ENCODE assay signal across 19 mouse cellular contexts in the genomic region with DNA sequence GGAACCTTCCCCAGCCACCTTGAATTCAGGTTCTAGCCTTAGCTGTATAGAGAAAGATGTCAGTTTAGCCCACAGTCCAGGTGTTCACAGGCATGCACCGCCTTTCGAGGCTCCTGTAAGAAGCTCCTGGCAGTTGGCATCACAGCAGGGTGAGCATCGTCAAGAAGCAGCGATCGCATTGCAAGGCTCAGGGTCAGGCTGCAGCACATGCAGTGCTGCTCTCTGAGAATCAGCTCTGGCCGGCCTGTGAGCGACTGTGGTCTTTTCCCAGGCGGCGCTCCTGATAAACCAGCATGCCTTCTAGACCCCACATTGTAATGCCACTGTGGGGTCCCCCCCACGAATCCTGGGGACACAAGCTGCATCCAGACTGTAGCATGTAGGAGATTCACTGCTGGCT. TPM values are rescaled to one million over a fixed set of nuclear protein-coding genes. Genes with fewer than 3 reads are reported as not detected.
DNase-seq lines count a peak whose midpoint lies in the region; ATAC-seq and TF ChIP-seq lines count a peak whose summit lies in the region.
"Had no signal": no experiment of that assay in that cellular context is flagged by ENCODE, and none has a peak within 500 bp of the region (broad histone marks: within the 10 kb centered on the region; RNA-seq: fewer than 3 reads in every experiment).

No protein-coding gene starts in this region.

- no peak for TF ChIP-seq CTCF in thymus, adult 2 months (IDR thresholded peaks at IDR 0.05; ENCODE audit: borderline replicate concordance, control insufficient read depth, extremely low read depth, insufficient read depth, low read length, poor library complexity)

- DNase-seq in frontal cortex, postnatal 14 days (ENCODE audit: low spot score in 2 of 2) = no peak
- DNase-seq in thymus, adult 2 months = peak; percentile 25
- no peak for DNase-seq in thymus, postnatal 0 days (ENCODE audit: low spot score)
- peak; percentile 52 for DNase-seq in cerebellum, adult 9-10 months
- peak; percentile 33 to 36 for DNase-seq in thymus, postnatal 36 days
- DNase-seq in frontal cortex, postnatal 10 days (ENCODE audit: low spot score in 2 of 2) = no peak
- DNase-seq in urinary bladder, postnatal 10 days (ENCODE audit: low spot score) = no peak
- DNase-seq: heart, postnatal 14 days; right cerebral cortex, adult 18-20 months had no signal

- TF ChIP-seq POLR2A in thymus, adult 2 months (IDR thresholded peaks at IDR 0.05; ENCODE audit: control insufficient read depth, extremely low read depth, insufficient read depth, low read length, poor library complexity) = no peak

- 67% methylated on average over 10 of the region's 10 CpGs for WGBS in thymus, adult 2 months

- peaks cover 5% of the 10 kb centered on the region for H3K4me1 ChIP-seq in thymus, adult 2 months (replicated peaks; ENCODE audit: control insufficient read depth, insufficient read depth, low read length)
- H3K4me1 ChIP-seq: forebrain, embryonic 10.5 days; heart, embryonic 10.5 days; midbrain, embryonic 13.5 days had no signal

- no peak overlapping the region for H3K4me3 ChIP-seq in thymus, adult 2 months (ENCODE audit: control insufficient read depth, insufficient read depth, low read length)
- H3K4me3 ChIP-seq: forebrain, embryonic 10.5 days; heart, embryonic 10.5 days; hindbrain, embryonic 15.5 days; intestine, embryonic 15.5 days; limb, embryonic 13.5 days; liver, embryonic 15.5 days; midbrain, embryonic 13.5 days; neural tube, embryonic 13.5 days had no signal

- no peaks in the 10 kb centered on the region for H3K27me3 ChIP-seq in thymus, adult 2 months (ENCODE audit: control insufficient read depth, insufficient read depth, low read length)
- H3K27me3 ChIP-seq: hindbrain, embryonic 15.5 days; intestine, embryonic 15.5 days; limb, embryonic 13.5 days; liver, embryonic 15.5 days; midbrain, embryonic 13.5 days; neural tube, embryonic 13.5 days had no signal

- H3K27ac ChIP-seq in thymus, adult 2 months (ENCODE audit: control insufficient read depth, insufficient read depth, low read length) = peak overlapping the region; percentile 45; the same call in 1 of the 2 replicates
- H3K27ac ChIP-seq: forebrain, embryonic 10.5 days; heart, embryonic 10.5 days; hindbrain, embryonic 15.5 days; intestine, embryonic 15.5 days; limb, embryonic 13.5 days; liver, embryonic 15.5 days; midbrain, embryonic 13.5 days; neural tube, embryonic 13.5 days had no signal

- peaks cover 6% of the 10 kb centered on the region; the same call in 1 of the 2 replicates for H3K36me3 ChIP-seq in thymus, adult 2 months (ENCODE audit: control insufficient read depth, insufficient read depth, low read length)

- peak; percentile 6; the same call in 1 of the 2 replicates for ATAC-seq in frontal cortex, adult (ENCODE audit: low TSS enrichment)
- ATAC-seq: intestine, embryonic 15.5 days; lung, postnatal 0 days; midbrain, embryonic 13.5 days had no signal

RNA-seq across cellular contexts. Expression of gene Edem1, which starts 18.2 kb away (rescaled TPM):
- 241 and 286 TPM in 2 replicates for polyA plus RNA-seq in thymus, adult 2 months (2012; rRNA removed)
- polyA plus RNA-seq in thymus, postnatal 0 days (2015; fragmentation: Nextera tagmentation; extraction: Ambion mirVana) = 236 and 254 TPM in 2 replicates

RNA-seq across cellular contexts. Expression of gene Arl8b, which starts 27.3 kb away (rescaled TPM):
- 22.1 and 22.3 TPM in 2 replicates for polyA plus RNA-seq in thymus, adult 2 months (2012; rRNA removed)
- polyA plus RNA-seq in thymus, postnatal 0 days (2015; fragmentation: Nextera tagmentation; extraction: Ambion mirVana) = 60.9 and 75.9 TPM in 2 replicates

Comparison
In these comparisons a context has a peak if more than half of its experiments do, and no peak if none do; other contexts are left out.
1. DNase-seq: peak in thymus, adult 2 months (single experiment), cerebellum, adult 9-10 months (single experiment) and thymus, postnatal 36 days (2 of 2); none in frontal cortex, postnatal 14 days (0 of 2), thymus, postnatal 0 days (single experiment), frontal cortex, postnatal 10 days (0 of 2) and urinary bladder, postnatal 10 days (single experiment).